In genomic region chr1:138844166-138844565, GRCm38 (mm10) we compare ENCODE assay signal across 9 mouse cellular contexts. TPM values are rescaled to one million over a fixed set of nuclear protein-coding genes. Genes with fewer than 3 reads are reported as not detected.
DNase-seq lines count a peak whose midpoint lies in the region; ATAC-seq and TF ChIP-seq lines count a peak whose summit lies in the region.
"Had no signal": no experiment of that assay in that cellular context is flagged by ENCODE, and none has a peak within 500 bp of the region (broad histone marks: within the 10 kb centered on the region; RNA-seq: fewer than 3 reads in every experiment).

No protein-coding gene starts in this region.

- no peak overlapping the region for H3K4me3 ChIP-seq in CH12.LX (replicated peaks in 1 of 3; ENCODE audit: low read depth in 2 of 3, low read length in 2 of 3, poor library complexity in 1 of 3)
- H3K4me3 ChIP-seq in forebrain, embryonic 16.5 days (replicated peaks; ENCODE audit: low read length): peak overlapping the region; percentile 38; the same call in 1 of the 2 replicates
- peak overlapping the region; percentile 36; the same call in 1 of the 2 replicates for H3K4me3 ChIP-seq in liver, postnatal 0 days (ENCODE audit: low read depth, low read length)
- H3K4me3 ChIP-seq in thymus, adult 2 months (ENCODE audit: control insufficient read depth, insufficient read depth, low read length): no peak overlapping the region

- H3K79me2 ChIP-seq in CH12.LX (replicated peaks; ENCODE audit: control insufficient read depth, extremely low read depth, insufficient read depth, poor library complexity, severe bottlenecking): no peaks in the 10 kb centered on the region

- DNase-seq in embryo, embryonic 10 days (ENCODE audit: low spot score): peak; percentile 33
- DNase-seq in embryo, embryonic 11 days: no peak
- no peak for DNase-seq in CH12.LX (ENCODE audit: extremely low read depth)
- no peak for DNase-seq in liver, postnatal 0 days
- DNase-seq in thymus, adult 2 months: no peak
- DNase-seq in frontal cortex, postnatal 25 days (ENCODE audit: low spot score in 2 of 2): no peak
- DNase-seq in frontal cortex, postnatal 36 days (ENCODE audit: low spot score in 2 of 2): no peak
- DNase-seq: kidney, adult 9 months had no signal

- dilution Hi-C loops in CH12.LX (cut with MboI; ENCODE audit: extremely low pct_ligation_motif_present, extremely low pct_unique_long_range_greater_than_20kb, low sequenced_read_pairs): no loop called here

- H3K4me2 ChIP-seq in CH12.LX (ENCODE audit: insufficient read depth, low read depth, poor library complexity, severe bottlenecking): peak overlapping the region; percentile 77
- H3K4me2 ChIP-seq in forebrain, embryonic 16.5 days (ENCODE audit: low read length): peak overlapping the region; percentile 61
- peak overlapping the region; percentile 70; the same call in 1 of the 2 replicates for H3K4me2 ChIP-seq in liver, postnatal 0 days (ENCODE audit: low read depth, low read length)

- WGBS in forebrain, embryonic 16.5 days: 0% methylated on average over 3 of the region's 3 CpGs
- 12% methylated on average over 3 of the region's 3 CpGs for WGBS in liver, postnatal 0 days (ENCODE audit: insufficient replicate concordance)
- 20% methylated on average over 3 of the region's 3 CpGs for WGBS in thymus, adult 2 months

- ATAC-seq in forebrain, embryonic 16.5 days: no peak
- no peak for ATAC-seq in liver, postnatal 0 days

- H3K36me3 ChIP-seq in CH12.LX (replicated peaks in 1 of 2; ENCODE audit: control insufficient read depth in 1 of 2, insufficient read depth in 1 of 2, low read length in 1 of 2): no peaks in the 10 kb centered on the region
- H3K36me3 ChIP-seq in forebrain, embryonic 16.5 days (ENCODE audit: control insufficient read depth, insufficient read depth): no peaks in the 10 kb centered on the region
- no peaks in the 10 kb centered on the region for H3K36me3 ChIP-seq in liver, postnatal 0 days (replicated peaks; ENCODE audit: insufficient read depth, low read length)
- no peaks in the 10 kb centered on the region for H3K36me3 ChIP-seq in thymus, adult 2 months (ENCODE audit: control insufficient read depth, insufficient read depth, low read length)

- in situ Hi-C loops in CH12.LX (cut with MboI; ENCODE audit: low pct_ligation_motif_present, low pct_unique_long_range_greater_than_20kb, low sequenced_read_pairs): loop anchor here (25.0 kb wide), 2 partner anchors 243 to 318 kb away; no protein-coding TSS in a partner anchor

- no peak for TF ChIP-seq EP300 in CH12.LX (IDR thresholded peaks at IDR 0.05; ENCODE audit: low read length)
- no peak for TF ChIP-seq EP300 in liver, postnatal 0 days (IDR thresholded peaks at IDR 0.05; ENCODE audit: low read depth)

- no peak overlapping the region for H3K27ac ChIP-seq in CH12.LX (ENCODE audit: insufficient read depth, low read depth)
- H3K27ac ChIP-seq in forebrain, embryonic 16.5 days (ENCODE audit: low read length): no peak overlapping the region
- no peak overlapping the region for H3K27ac ChIP-seq in liver, postnatal 0 days (ENCODE audit: low read depth)
- no peak overlapping the region for H3K27ac ChIP-seq in thymus, adult 2 months (ENCODE audit: control insufficient read depth, insufficient read depth, low read length)

- no peaks in the 10 kb centered on the region for H3K9me3 ChIP-seq in CH12.LX (replicated peaks; ENCODE audit: low read length)
- H3K9me3 ChIP-seq in forebrain, embryonic 16.5 days (ENCODE audit: control insufficient read depth, low read length): no peaks in the 10 kb centered on the region
- H3K9me3 ChIP-seq in liver, postnatal 0 days (ENCODE audit: low read length): no peaks in the 10 kb centered on the region

- peak overlapping the region; percentile 42 for H3K9ac ChIP-seq in CH12.LX (ENCODE audit: insufficient read depth, low read depth)
- no peak overlapping the region for H3K9ac ChIP-seq in forebrain, embryonic 16.5 days (replicated peaks; ENCODE audit: low read depth, low read length)
- H3K9ac ChIP-seq in liver, postnatal 0 days (replicated peaks): no peak overlapping the region

- TF ChIP-seq RAD21 in CH12.LX (IDR thresholded peaks at IDR 0.05; ENCODE audit: low read depth, low read length): no peak

- TF ChIP-seq CTCF in CH12.LX (conservative IDR thresholded peaks at IDR 0.05 in 1 of 2, IDR thresholded peaks at IDR 0.05 in 1 of 2; ENCODE audit: low read depth in 2 of 2, low read length in 2 of 2): no peak
- TF ChIP-seq CTCF in liver, postnatal 0 days (IDR thresholded peaks at IDR 0.05; ENCODE audit: low read depth): no peak
- no peak for TF ChIP-seq CTCF in thymus, adult 2 months (IDR thresholded peaks at IDR 0.05; ENCODE audit: borderline replicate concordance, control insufficient read depth, extremely low read depth, insufficient read depth, low read length, poor library complexity)

- H3K27me3 ChIP-seq in CH12.LX (replicated peaks): no peaks in the 10 kb centered on the region
- H3K27me3 ChIP-seq in forebrain, embryonic 16.5 days (replicated peaks; ENCODE audit: control insufficient read depth, insufficient read depth, low read length): peaks cover 28% of the 10 kb centered on the region
- H3K27me3 ChIP-seq in liver, postnatal 0 days (ENCODE audit: insufficient read depth, low read length): peaks cover 97% of the 10 kb centered on the region
- peaks cover 45% of the 10 kb centered on the region for H3K27me3 ChIP-seq in thymus, adult 2 months (ENCODE audit: control insufficient read depth, insufficient read depth, low read length)

- no peaks in the 10 kb centered on the region; a peak in 1 of 4 replicates for H3K4me1 ChIP-seq in CH12.LX (ENCODE audit: control insufficient read depth in 1 of 2, insufficient read depth in 2 of 2)
- peaks cover 48% of the 10 kb centered on the region for H3K4me1 ChIP-seq in forebrain, embryonic 16.5 days (replicated peaks; ENCODE audit: control insufficient read depth, insufficient read depth, low read length)
- peaks cover 25% of the 10 kb centered on the region for H3K4me1 ChIP-seq in liver, postnatal 0 days (ENCODE audit: insufficient read depth)
- peaks cover 39% of the 10 kb centered on the region for H3K4me1 ChIP-seq in thymus, adult 2 months (replicated peaks; ENCODE audit: control insufficient read depth, insufficient read depth, low read length)

- TF ChIP-seq POLR2A in CH12.LX (IDR thresholded peaks at IDR 0.05; ENCODE audit: low read depth, low read length): no peak
- TF ChIP-seq POLR2A in thymus, adult 2 months (IDR thresholded peaks at IDR 0.05; ENCODE audit: control insufficient read depth, extremely low read depth, insufficient read depth, low read length, poor library complexity): no peak

TF ChIP-seq in CH12.LX, 34 proteins besides CTCF, POLR2A, EP300 and RAD21:
- no peak for TF ChIP-seq UBTF (IDR thresholded peaks at IDR 0.05; ENCODE audit: low read depth, low read length)
- TF ChIP-seq GABPA (IDR thresholded peaks at IDR 0.05; ENCODE audit: insufficient replicate concordance, low read depth, low read length): no peak
- TF ChIP-seq SIN3A (IDR thresholded peaks at IDR 0.05; ENCODE audit: low read length): 0 out of 2 replicates have a peak, but pooled peaks have one; percentile 45
- TF ChIP-seq TBP (conservative IDR thresholded peaks at IDR 0.05; ENCODE audit: low read depth, low read length): 0 out of 2 replicates have a peak, but pooled peaks have one; percentile 4

RNA-seq across cellular contexts. Expression of gene Lhx9, which starts 4.2 kb away (rescaled TPM):
- total RNA-seq in CH12.LX (2012; rRNA removed) (0.21 TPM in 2 replicates), CH12.LX (2014; rRNA removed) (0.09 and 0.16 TPM in 2 replicates)
- polyA plus RNA-seq in CH12.LX (2012; ENCODE audit: insufficient read length, low read depth): 0.23 and 0.34 TPM in 2 replicates
- polyA plus RNA-seq in forebrain, embryonic 16.5 days (2015; fragmentation: Nextera tagmentation; extraction: Ambion mirVana): 8.5 and 17.0 TPM in 2 replicates
- polyA plus RNA-seq in liver, postnatal 0 days (2015; fragmentation: Nextera tagmentation; extraction: Ambion mirVana): 0.04 TPM in 2 replicates
- 0.05 TPM in 1 of 2 replicates, not detected in the other for polyA plus RNA-seq in thymus, adult 2 months (2012; rRNA removed)

RNA-seq across cellular contexts. Expression of gene 2310009B15Rik, which starts 12.5 kb away (rescaled TPM):
- total RNA-seq in CH12.LX (2012; rRNA removed) (17.2 and 17.5 TPM in 2 replicates), CH12.LX (2014; rRNA removed) (35.0 and 39.8 TPM in 2 replicates)
- polyA plus RNA-seq in CH12.LX (2012; ENCODE audit: insufficient read length, low read depth): 17.8 and 20.0 TPM in 2 replicates
- 23.0 and 26.4 TPM in 2 replicates for polyA plus RNA-seq in forebrain, embryonic 16.5 days (2015; fragmentation: Nextera tagmentation; extraction: Ambion mirVana)
- polyA plus RNA-seq in liver, postnatal 0 days (2015; fragmentation: Nextera tagmentation; extraction: Ambion mirVana): 28.0 and 28.2 TPM in 2 replicates
- 51.3 and 54.8 TPM in 2 replicates for polyA plus RNA-seq in thymus, adult 2 months (2012; rRNA removed)

Comparison
In these comparisons a context has a peak if more than half of its experiments do, and no peak if none do; other contexts are left out.
1. H3K4me3 ChIP-seq: peak in forebrain, embryonic 16.5 days (single experiment) and liver, postnatal 0 days (single experiment); none in CH12.LX (0 of 3) and thymus, adult 2 months (single experiment).
2. Peak in every context shown above with its lines, with median percentiles within 50 percentile points of each other: H3K4me2 ChIP-seq.